Mouse (Mus musculus) liver, postnatal 0 days (tissue): Measurements from ENCODE around the gene Frmd4b. TPM values are rescaled to one million over a fixed set of nuclear protein-coding genes. Genes with fewer than 3 reads are reported as not detected.
A peak's percentile ranks its signal among the peaks of the same experiment; 100 is the strongest.

ENCODE experiments used
- ATAC-seq: fragments of 200-750 bp; cut with Nextera tagmentation; 2 replicates; pipeline ENCODE4 v1.8.0; 2017; ENCODE audit warnings: mild to moderate bottlenecking, moderate library complexity
- DNase-seq: peaks from one replicate; pipeline ENCODE4 v3.0.0-alpha.2; 2016
- H3K27ac ChIP-seq: fragments of 300-500 bp; sonication (generic); 2 replicates; pipeline ENCODE4 v1.5.1; 2014; ENCODE audit warnings: antibody characterized with exemption, moderate library complexity, mild to moderate bottlenecking, low read depth
- H3K27me3 ChIP-seq: fragments of 300-500 bp; sonication (generic); 2 replicates; pipeline ENCODE4 v1.6.1; 2014; ENCODE audit warnings: low read length, control low read depth, mixed read lengths; ENCODE audit not compliant: insufficient read depth
- H3K36me3 ChIP-seq: fragments of 300-500 bp; sonication (generic); replicated peaks from 2 replicates; pipeline ENCODE4 v1.6.1; 2014; ENCODE audit warnings: mild to moderate bottlenecking, control low read depth, low read length, moderate library complexity, mixed read lengths; ENCODE audit not compliant: insufficient read depth
- H3K4me1 ChIP-seq: fragments of 300-500 bp; sonication (generic); 2 replicates; pipeline ENCODE4 v1.6.1; 2014; ENCODE audit warnings: antibody characterized with exemption, mild to moderate bottlenecking, control low read depth; ENCODE audit not compliant: insufficient read depth
- H3K4me2 ChIP-seq: fragments of 300-500 bp; sonication (generic); 2 replicates; pipeline ENCODE4 v1.6.1; 2014; ENCODE audit warnings: low read depth, mild to moderate bottlenecking, low read length, moderate library complexity, mixed read lengths
- H3K4me3 ChIP-seq: fragments of 300-500 bp; sonication (generic); 2 replicates; pipeline ENCODE4 v1.5.1; 2014; ENCODE audit warnings: low read depth, low read length
- H3K9ac ChIP-seq: fragments of 300-500 bp; sonication (generic); replicated peaks from 2 replicates; pipeline ENCODE4 v1.6.1; 2014; ENCODE audit warnings: mild to moderate bottlenecking, moderate library complexity
- H3K9me3 ChIP-seq: fragments of 300-500 bp; sonication (generic); 2 replicates; pipeline ENCODE4 v1.6.1; 2016; ENCODE audit warnings: mild to moderate bottlenecking, control low read depth, low read length, mixed read lengths
- CTCF ChIP-seq: sonication (generic); IDR thresholded peaks from 2 replicates; pipeline ENCODE4 v1.5.1; 2016; ENCODE audit warnings: antibody characterized with exemption, low read depth
- EP300 ChIP-seq: IDR thresholded peaks from 2 replicates; pipeline ENCODE4 v1.6.1; 2016; ENCODE audit warnings: antibody characterized with exemption, low read depth, mild to moderate bottlenecking
- WGBS: fragments of 180-500 bp; shearing (Covaris S2); extraction: QIAGEN DNeasy Blood & Tissue Kit; methylation state at CpG from one replicate; pipeline ENCODE4 v1.1.7; 2014; ENCODE audit not compliant: insufficient replicate concordance; 5-methylcytosine and 5-hydroxymethylcytosine counted together
- polyA plus RNA-seq: library from polyadenylated mRNA; unstranded; fragments of >200 nt; fragmentation: Nextera tagmentation; extraction: Ambion mirVana; gene quantifications from 2 replicates; pipeline ENCODE4 v1.2.1, GENCODE M21; 2015

Frmd4b gene
- polyA plus RNA-seq, 1 experiment from 2014 or later: 8.3 TPM

GRCm38 (mm10) chr6:97353371-97353770 lies 264.0 kb downstream of the Frmd4b start:
- no peak for TF ChIP-seq CTCF
- TF ChIP-seq EP300: no peak
- H3K4me3 ChIP-seq: peak overlapping the region; percentile 44
- WGBS: 35% methylated on average over 6 of the region's 6 CpGs
- 0 out of 2 replicates have a peak, but pooled peaks cover 3% of the 10 kb centered on the region for H3K36me3 ChIP-seq
- H3K27me3 ChIP-seq: no peaks in the 10 kb centered on the region
- ATAC-seq (no peak), DNase-seq (no peak)
- H3K9ac ChIP-seq: 0 out of 2 replicates have a peak overlapping the region, but pooled peaks have one; percentile 53
- peaks cover 8% of the 10 kb centered on the region; the same call in 1 of the 2 replicates for H3K4me1 ChIP-seq
- H3K4me2 ChIP-seq: peak overlapping the region; percentile 54
- H3K9me3 ChIP-seq: no peaks in the 10 kb centered on the region
- H3K27ac ChIP-seq: peak overlapping the region; percentile 69

GRCm38 (mm10) chr6:97352505-97353154 lies 264.7 kb downstream of the Frmd4b start:
- no peaks in the 10 kb centered on the region for H3K9me3 ChIP-seq
- H3K4me2 ChIP-seq: peak overlapping the region; percentile 54
- H3K4me1 ChIP-seq: peaks cover 8% of the 10 kb centered on the region; the same call in 1 of the 2 replicates
- H3K4me3 ChIP-seq: peak overlapping the region; percentile 44
- peak overlapping the region; percentile 13 for H3K27ac ChIP-seq
- 0 out of 2 replicates have a peak, but pooled peaks cover 5% of the 10 kb centered on the region for H3K36me3 ChIP-seq
- peak overlapping the region; percentile 8; the same call in 1 of the 2 replicates for H3K9ac ChIP-seq
- TF ChIP-seq EP300: no peak
- no peak for TF ChIP-seq CTCF
- ATAC-seq (no peak), DNase-seq (peak; percentile 17)
- WGBS: 30% methylated on average over 10 of the region's 10 CpGs
- no peaks in the 10 kb centered on the region for H3K27me3 ChIP-seq

- H3K36me3 ChIP-seq: 0 out of 2 replicates have a peak, but pooled peaks cover 5% of the 10 kb centered on the region
- no peak overlapping the region; the same call in 1 of the 2 replicates for H3K9ac ChIP-seq
- no peak for TF ChIP-seq CTCF
- peak; percentile 52; the same call in 1 of the 2 replicates for TF ChIP-seq EP300
- H3K27me3 ChIP-seq: no peaks in the 10 kb centered on the region
- H3K27ac ChIP-seq: peak overlapping the region; percentile 71
- H3K4me1 ChIP-seq: peaks cover 8% of the 10 kb centered on the region; the same call in 1 of the 2 replicates
- 35% methylated on average over 8 of the region's 8 CpGs for WGBS
- DNase-seq (peak; percentile 24), ATAC-seq (peak; percentile 52)
- no peaks in the 10 kb centered on the region for H3K9me3 ChIP-seq
- H3K4me2 ChIP-seq: 0 out of 2 replicates have a peak overlapping the region, but pooled peaks have one; percentile 11
- no peak overlapping the region for H3K4me3 ChIP-seq
These were observed 267.8 kb downstream of the Frmd4b start for GRCm38 (mm10) chr6:97349355-97350138.

GRCm38 (mm10) chr6:97346932-97347331 lies 270.4 kb downstream of the Frmd4b start:
- Histone ChIP-seq H3K4me2 (no peak overlapping the region), H3K27ac (peak overlapping the region; percentile 13; the same call in 1 of the 2 replicates), H3K9ac (no peak overlapping the region), H3K4me1 (peaks cover 10% of the 10 kb centered on the region; the same call in 1 of the 2 replicates), H3K36me3 (0 out of 2 replicates have a peak, but pooled peaks cover 5% of the 10 kb centered on the region), H3K4me3 (no peak overlapping the region), H3K9me3 (no peaks in the 10 kb centered on the region), H3K27me3 (no peaks in the 10 kb centered on the region)
- WGBS: 87% methylated on average over 1 of the region's 1 CpGs
- ATAC-seq: no peak
- TF ChIP-seq CTCF: no peak
- no peak for TF ChIP-seq EP300
- no peak for DNase-seq

GRCm38 (mm10) chr6:97346527-97346926 lies 270.8 kb downstream of the Frmd4b start:
- no peak overlapping the region for H3K9ac ChIP-seq
- H3K9me3 ChIP-seq: no peaks in the 10 kb centered on the region
- TF ChIP-seq EP300 (no peak), CTCF (no peak)
- DNase-seq (no peak), ATAC-seq (no peak)
- H3K36me3 ChIP-seq: 0 out of 2 replicates have a peak, but pooled peaks cover 5% of the 10 kb centered on the region
- WGBS: 43% methylated on average over 10 of the region's 10 CpGs
- peak overlapping the region; percentile 13; the same call in 1 of the 2 replicates for H3K27ac ChIP-seq
- no peak overlapping the region for H3K4me3 ChIP-seq
- no peak overlapping the region for H3K4me2 ChIP-seq
- H3K4me1 ChIP-seq: peaks cover 10% of the 10 kb centered on the region; the same call in 1 of the 2 replicates
- H3K27me3 ChIP-seq: no peaks in the 10 kb centered on the region

GRCm38 (mm10) chr6:97345921-97346320 lies 271.4 kb downstream of the Frmd4b start:
- H3K36me3 ChIP-seq: 0 out of 2 replicates have a peak, but pooled peaks cover 2% of the 10 kb centered on the region
- ATAC-seq: no peak
- WGBS: 78% methylated on average over 2 of the region's 2 CpGs

More at GRCm38 (mm10) chr6:97345921-97346320, 271.4 kb downstream of the Frmd4b start:
- Histone ChIP-seq H3K9ac (no peak overlapping the region), H3K4me3 (no peak overlapping the region), H3K27me3 (no peaks in the 10 kb centered on the region), H3K27ac (no peak overlapping the region), H3K4me1 (peaks cover 10% of the 10 kb centered on the region; the same call in 1 of the 2 replicates), H3K4me2 (no peak overlapping the region), H3K9me3 (no peaks in the 10 kb centered on the region)
- TF ChIP-seq CTCF (no peak), EP300 (no peak)
- no peak for DNase-seq
